Mouse (Mus musculus) heart, embryonic 16.5 days (tissue): ENCODE results near the gene Scamp5. TPM values are rescaled to one million over a fixed set of nuclear protein-coding genes. Genes with fewer than 3 reads are reported as not detected.
"Not testable (repeated sequence)": the region's sequence is repeated elsewhere in the genome, so short reads cannot be mapped to it uniquely, and the experiment has no call there.

ENCODE experiments used
- ATAC-seq: fragments of 200-750 bp; cut with Nextera tagmentation; replicated peaks from 2 replicates; pipeline ENCODE4 v1.8.0; 2017; ENCODE audit warnings: moderate number of reproducible peaks; ENCODE audit not compliant: insufficient read depth, low FRiP score; ENCODE audit errors: extremely low read depth
- H3K27ac ChIP-seq: fragments of 300-500 bp; sonication (generic); 2 replicates; pipeline ENCODE4 v1.5.1; 2014; ENCODE audit warnings: mild to moderate bottlenecking, low read length, control low read depth, moderate library complexity
- H3K27me3 ChIP-seq: fragments of 300-500 bp; sonication (generic); 2 replicates; pipeline ENCODE4 v1.6.1; 2014; ENCODE audit warnings: low read length, mixed read lengths; ENCODE audit not compliant: control insufficient read depth, insufficient read depth
- H3K36me3 ChIP-seq: fragments of 300-500 bp; sonication (generic); 2 replicates; pipeline ENCODE4 v1.6.1; 2014; ENCODE audit not compliant: control insufficient read depth, insufficient read depth
- H3K4me1 ChIP-seq: fragments of 300-500 bp; sonication (generic); 2 replicates; pipeline ENCODE4 v1.6.1; 2014; ENCODE audit warnings: low read length, mixed read lengths; ENCODE audit not compliant: control insufficient read depth, insufficient read depth
- H3K4me2 ChIP-seq: fragments of 300-500 bp; sonication (generic); 2 replicates; pipeline ENCODE4 v1.6.1; 2014; ENCODE audit warnings: low read depth, mild to moderate bottlenecking, control low read depth, low read length
- H3K4me3 ChIP-seq: fragments of 300-500 bp; sonication (generic); 2 replicates; pipeline ENCODE4 v1.5.1; 2014; ENCODE audit warnings: mild to moderate bottlenecking, control low read depth, low read length
- H3K9ac ChIP-seq: fragments of 300-500 bp; sonication (generic); 2 replicates; pipeline ENCODE4 v1.6.1; 2014; ENCODE audit warnings: low read length, control low read depth
- H3K9me3 ChIP-seq: fragments of 300-500 bp; sonication (generic); replicated peaks from 2 replicates; pipeline ENCODE4 v1.6.1; 2016; ENCODE audit warnings: low read length; ENCODE audit not compliant: control insufficient read depth
- WGBS: fragments of 180-500 bp; shearing (Covaris S2); extraction: QIAGEN DNeasy Blood & Tissue Kit; methylation state at CpG from one replicate; pipeline ENCODE4 v1.1.7; 2014; 5-methylcytosine and 5-hydroxymethylcytosine counted together
- polyA plus RNA-seq: library from polyadenylated mRNA; unstranded; fragments of >200 nt; fragmentation: Nextera tagmentation; extraction: Ambion mirVana; gene quantifications from 2 replicates; pipeline ENCODE4 v1.2.1, GENCODE M21; 2015

Gene Scamp5
- polyA plus RNA-seq, 1 experiment from 2014 or later: 7.9 TPM

DNA sequence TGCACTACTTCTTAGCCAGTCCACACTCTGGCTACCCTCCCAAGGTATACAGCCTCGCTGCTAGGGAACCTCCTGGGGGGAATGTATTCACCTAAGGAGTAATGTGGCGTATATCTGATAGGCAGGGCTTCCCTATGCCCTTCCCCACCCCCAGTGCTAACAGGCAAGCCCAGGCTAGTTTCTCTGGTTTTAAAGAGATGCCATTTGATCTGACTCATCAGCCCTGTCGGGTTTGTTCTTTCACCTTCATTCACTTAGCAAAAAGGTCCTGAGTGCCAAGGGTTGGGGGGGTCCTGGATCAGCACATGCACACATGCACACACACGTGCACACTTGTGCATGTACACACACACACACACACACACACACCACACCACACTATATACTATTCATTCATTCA lies 39.9 kb downstream of the Scamp5 start:
- no peak overlapping the region for H3K27ac ChIP-seq

DNA sequence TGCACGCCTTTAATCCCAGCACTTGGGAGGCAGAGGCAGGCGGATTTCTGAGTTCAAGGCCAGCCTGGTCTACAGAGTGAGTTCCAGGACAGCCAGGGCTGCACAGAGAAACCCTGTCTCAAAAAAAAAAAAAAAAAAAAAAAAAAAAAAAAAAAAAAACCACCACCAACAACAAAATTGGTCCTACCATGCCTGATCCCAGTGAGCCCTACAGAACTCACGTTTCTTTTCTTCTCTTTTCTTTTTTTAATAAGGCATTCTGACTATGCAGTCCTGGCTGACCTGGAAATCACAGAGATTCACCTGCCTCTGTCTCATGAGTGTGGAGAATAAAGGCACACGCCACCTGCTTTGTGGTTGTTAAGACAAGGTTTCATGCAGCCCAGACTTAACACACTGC lies 40.7 kb downstream of the Scamp5 start:
- H3K9me3 ChIP-seq, H3K4me3 ChIP-seq, H3K36me3 ChIP-seq, H3K9ac ChIP-seq, H3K27me3 ChIP-seq, ATAC-seq, H3K4me2 ChIP-seq, H3K27ac ChIP-seq: not testable (repeated sequence)
- 89% methylated on average over 4 of the region's 4 CpGs for WGBS
- H3K4me1 ChIP-seq: peaks cover 16% of the 10 kb centered on the region

More for the DNA sequence above, 39.9 kb downstream of the Scamp5 start:
- Histone ChIP-seq H3K4me1 (peaks cover 22% of the 10 kb centered on the region), H3K27me3 (no peaks in the 10 kb centered on the region), H3K4me3 (no peak overlapping the region), H3K9ac (no peak overlapping the region), H3K4me2 (no peak overlapping the region), H3K36me3 (no peaks in the 10 kb centered on the region), H3K9me3 (no peaks in the 10 kb centered on the region)
- 74% methylated on average over 4 of the region's 4 CpGs for WGBS
- ATAC-seq: no peak

DNA sequence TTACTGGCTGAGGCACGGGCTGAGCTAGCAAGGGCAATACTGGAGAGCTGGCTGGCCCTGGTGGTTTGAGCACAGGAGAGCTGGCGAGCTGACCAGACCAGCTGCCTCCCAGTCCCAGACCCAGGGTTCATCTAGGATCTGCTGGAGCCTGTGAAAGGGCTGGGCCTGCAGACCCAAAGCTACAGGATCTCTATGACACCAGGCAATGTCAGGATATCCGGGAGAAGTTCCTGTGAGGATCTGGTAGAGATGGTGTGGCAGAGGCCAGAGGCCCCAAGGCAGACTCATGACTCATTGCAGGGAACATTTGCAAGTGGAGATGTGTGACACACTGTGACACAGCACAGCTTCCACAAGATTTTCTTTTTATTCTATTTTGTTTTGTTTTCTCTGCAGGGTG lies 42.7 kb downstream of the Scamp5 start:
- WGBS: 64% methylated on average over 3 of the region's 3 CpGs
- Histone ChIP-seq H3K4me2 (no peak overlapping the region), H3K27ac (peak overlapping the region; percentile 21; the same call in 1 of the 2 replicates), H3K9me3 (no peaks in the 10 kb centered on the region), H3K36me3 (no peaks in the 10 kb centered on the region), H3K9ac (no peak overlapping the region), H3K4me3 (no peak overlapping the region), H3K4me1 (peaks cover 35% of the 10 kb centered on the region), H3K27me3 (no peaks in the 10 kb centered on the region)
- ATAC-seq: no peak

DNA sequence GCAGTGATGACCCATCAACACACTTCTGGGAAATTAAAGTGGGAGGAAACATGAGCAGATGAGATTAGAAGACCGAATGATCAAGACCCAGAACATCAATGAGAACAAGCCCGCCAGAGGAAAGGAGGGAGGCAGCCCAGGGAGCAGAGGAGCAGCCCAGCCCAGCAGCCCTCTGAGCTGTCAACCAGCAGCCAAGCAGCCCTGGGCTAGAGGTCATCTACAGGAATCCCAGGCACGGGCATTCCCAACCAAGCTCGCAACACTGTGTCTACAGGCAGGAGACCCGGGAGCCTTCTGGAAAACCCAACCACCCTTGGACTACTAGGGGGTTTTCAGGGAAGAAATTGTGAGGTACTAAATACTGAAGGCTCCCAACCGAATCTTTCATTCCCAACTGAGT lies 43.8 kb downstream of the Scamp5 start:
- Histone ChIP-seq H3K9me3 (no peaks in the 10 kb centered on the region), H3K4me1 (peaks cover 45% of the 10 kb centered on the region), H3K4me2 (no peak overlapping the region), H3K4me3 (no peak overlapping the region), H3K27me3 (no peaks in the 10 kb centered on the region), H3K36me3 (no peaks in the 10 kb centered on the region), H3K27ac (no peak overlapping the region), H3K9ac (no peak overlapping the region)
- 36% methylated on average over 6 of the region's 6 CpGs for WGBS
- no peak for ATAC-seq

DNA sequence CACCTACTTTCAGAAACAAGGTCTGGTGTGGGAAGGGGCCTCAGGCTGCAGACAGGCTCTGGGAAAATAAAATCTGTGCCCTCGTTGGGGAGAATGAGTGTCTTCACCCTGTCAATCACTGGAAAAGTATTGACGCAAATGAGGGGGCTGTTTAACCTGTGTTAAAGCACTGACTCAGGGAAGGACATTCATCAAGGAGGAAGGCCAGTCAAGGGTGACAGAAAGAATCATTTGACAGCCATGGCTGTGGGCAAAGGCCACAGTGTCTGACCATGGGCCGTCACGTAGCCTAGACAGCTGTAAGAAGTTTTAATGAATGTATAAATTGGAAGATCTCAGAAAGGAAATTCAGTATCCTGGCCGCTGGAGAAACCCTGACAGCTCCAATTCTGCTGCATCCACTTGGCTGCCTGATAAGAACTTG lies 46.2 kb downstream of the Scamp5 start:
- no peaks in the 10 kb centered on the region for H3K36me3 ChIP-seq
- H3K4me3 ChIP-seq: no peak overlapping the region
- H3K9me3 ChIP-seq: no peaks in the 10 kb centered on the region
- H3K4me2 ChIP-seq: no peak overlapping the region
- no peak for ATAC-seq
- peak overlapping the region; percentile 92 for H3K27ac ChIP-seq
- H3K27me3 ChIP-seq: no peaks in the 10 kb centered on the region
- 43% methylated on average over 5 of the region's 5 CpGs for WGBS
- no peak overlapping the region for H3K9ac ChIP-seq
- peaks cover 42% of the 10 kb centered on the region for H3K4me1 ChIP-seq

DNA sequence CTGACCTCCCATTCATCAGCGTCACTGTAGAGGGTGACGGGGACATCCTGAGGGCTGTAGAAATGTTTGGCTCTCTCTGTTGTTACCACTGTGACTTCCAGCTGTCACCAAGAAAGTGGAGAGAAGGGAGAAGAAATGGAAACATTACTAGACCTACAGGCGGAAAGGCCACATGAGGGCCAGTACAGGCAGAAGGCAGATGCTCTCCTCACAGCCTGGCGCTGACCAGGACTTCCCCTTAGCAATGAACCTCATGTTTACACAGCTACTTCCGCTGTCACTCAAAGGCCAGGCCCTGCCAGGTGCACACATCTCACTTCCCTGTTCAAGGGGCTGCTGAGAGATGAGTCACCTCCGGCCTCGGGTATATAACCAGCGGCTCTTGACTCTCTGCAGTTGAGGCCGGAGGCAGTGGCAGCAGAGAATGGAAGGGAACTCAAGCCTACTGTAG lies 46.7 kb downstream of the Scamp5 start:
- Histone ChIP-seq H3K4me3 (no peak overlapping the region), H3K36me3 (no peaks in the 10 kb centered on the region), H3K9me3 (no peaks in the 10 kb centered on the region), H3K9ac (peak overlapping the region; percentile 5; the same call in 1 of the 2 replicates), H3K27me3 (no peaks in the 10 kb centered on the region), H3K4me2 (peak overlapping the region; percentile 24), H3K27ac (peak overlapping the region; percentile 92), H3K4me1 (peaks cover 42% of the 10 kb centered on the region)
- 24% methylated on average over 9 of the region's 9 CpGs for WGBS
- peak; percentile 52 for ATAC-seq

DNA sequence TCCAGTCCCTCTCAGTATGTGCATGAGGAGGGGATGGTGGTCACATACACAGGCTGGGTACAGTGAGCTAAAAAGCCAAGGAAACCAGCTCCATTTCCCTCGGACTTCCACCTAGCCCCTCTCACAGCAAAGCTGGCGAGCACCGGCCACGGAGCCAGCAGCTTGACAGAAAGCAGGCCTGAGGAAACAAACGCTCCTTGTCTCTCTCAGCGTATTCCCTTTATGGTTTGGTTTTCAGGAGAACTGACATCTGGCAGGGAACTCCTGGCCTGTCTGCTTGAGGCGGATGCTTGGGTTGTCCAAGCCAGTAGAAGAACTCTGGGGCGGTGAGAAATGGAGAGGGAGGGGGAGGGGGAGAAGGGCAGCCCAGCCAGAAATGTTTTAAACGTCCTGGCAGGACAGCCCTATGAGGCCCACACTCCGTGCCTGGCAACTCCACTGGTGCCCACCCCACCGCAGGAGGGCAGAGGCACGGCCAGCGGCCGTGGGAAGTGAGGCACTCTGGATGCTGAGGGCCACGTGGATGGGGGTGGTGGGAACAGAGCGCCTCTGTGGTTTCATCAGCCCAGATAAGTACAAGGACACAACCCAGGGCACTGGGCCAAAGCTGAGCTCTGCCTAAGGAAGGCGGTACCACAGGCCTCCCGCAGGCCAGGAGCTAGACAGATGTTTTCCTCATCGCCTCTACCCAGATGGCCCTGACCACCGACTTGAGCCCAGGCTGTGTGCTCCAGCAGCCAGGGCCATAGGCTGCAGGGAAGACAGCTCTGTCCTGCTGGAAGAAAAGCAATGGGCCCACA lies 47.3 kb downstream of the Scamp5 start:
- Histone ChIP-seq H3K4me1 (peaks cover 42% of the 10 kb centered on the region), H3K27ac (peak overlapping the region; percentile 92), H3K4me3 (no peak overlapping the region), H3K9me3 (no peaks in the 10 kb centered on the region), H3K27me3 (no peaks in the 10 kb centered on the region), H3K36me3 (no peaks in the 10 kb centered on the region), H3K4me2 (peak overlapping the region; percentile 24), H3K9ac (peak overlapping the region; percentile 58)
- WGBS: 5% methylated on average over 20 of the region's 20 CpGs
- ATAC-seq: peak; percentile 89

DNA sequence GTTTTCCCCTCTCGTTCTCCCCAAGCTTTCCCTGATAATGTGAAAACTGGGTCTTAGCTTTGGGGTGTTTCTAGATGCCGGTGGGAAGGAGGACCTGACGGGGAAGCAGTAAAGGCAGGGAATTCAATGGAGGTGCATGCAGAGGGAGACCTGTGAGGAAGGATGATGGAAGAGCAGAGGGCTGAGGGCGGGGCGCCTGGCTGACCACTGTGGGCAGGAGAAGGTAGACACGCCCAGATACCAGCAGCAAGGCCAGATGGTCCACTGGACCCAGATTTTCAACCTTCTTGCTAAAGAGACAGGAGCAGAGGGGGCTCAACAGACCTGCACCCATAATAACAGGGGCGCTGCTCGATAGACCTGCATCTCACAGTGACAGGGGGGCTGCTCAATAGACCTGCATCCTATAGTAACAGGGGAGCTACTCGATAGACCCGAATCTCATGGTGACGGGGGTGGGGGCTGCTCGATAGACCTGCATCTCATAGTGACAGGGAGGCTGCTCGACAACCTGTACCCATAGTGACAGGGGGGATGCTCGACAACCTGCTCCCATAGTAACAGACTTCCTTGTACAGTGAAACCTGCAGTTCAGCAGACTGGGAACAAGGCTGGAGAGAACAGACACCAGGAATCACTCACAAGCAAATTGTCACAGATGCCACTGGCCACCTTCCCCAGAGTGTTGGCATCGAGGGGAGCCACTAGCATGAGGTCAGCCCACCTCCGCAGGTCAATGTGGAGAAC lies 48.2 kb downstream of the Scamp5 start:
- no peak for ATAC-seq

DNA sequence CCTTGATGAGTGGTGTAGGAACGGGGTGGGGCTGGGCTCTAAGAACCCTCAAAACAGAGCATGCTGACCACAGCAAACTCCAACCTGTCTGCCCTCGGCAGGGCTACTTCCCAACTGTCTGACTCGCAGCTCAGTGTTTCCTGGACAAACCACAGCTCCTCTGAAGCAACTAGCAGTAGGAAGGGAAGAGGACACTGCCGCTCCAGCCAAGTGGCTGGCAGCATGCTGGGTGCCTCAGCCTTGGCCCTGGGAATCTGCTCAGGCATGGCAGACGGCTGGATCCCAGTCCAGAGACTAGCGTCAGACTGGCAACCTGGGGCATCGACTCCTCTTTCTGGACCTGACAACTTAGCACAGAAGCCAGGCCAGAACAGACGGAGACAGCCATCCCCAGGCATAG lies 50.5 kb downstream of the Scamp5 start:
- 70% methylated on average over 8 of the region's 8 CpGs for WGBS
- Histone ChIP-seq H3K9ac (no peak overlapping the region), H3K4me2 (no peak overlapping the region), H3K27ac (no peak overlapping the region), H3K4me1 (peaks cover 31% of the 10 kb centered on the region), H3K9me3 (no peaks in the 10 kb centered on the region), H3K27me3 (no peaks in the 10 kb centered on the region), H3K36me3 (0 out of 2 replicates have a peak, but pooled peaks cover 6% of the 10 kb centered on the region), H3K4me3 (no peak overlapping the region)
- no peak for ATAC-seq

More for the DNA sequence above, 48.2 kb downstream of the Scamp5 start:
- Histone ChIP-seq H3K4me2 (peak overlapping the region; percentile 24; the same call in 1 of the 2 replicates), H3K36me3 (no peaks in the 10 kb centered on the region), H3K27me3 (no peaks in the 10 kb centered on the region), H3K9ac (peak overlapping the region; percentile 58), H3K4me3 (no peak overlapping the region), H3K27ac (peak overlapping the region; percentile 92), H3K9me3 (no peaks in the 10 kb centered on the region), H3K4me1 (peaks cover 40% of the 10 kb centered on the region)
- WGBS: 79% methylated on average over 16 of the region's 16 CpGs
